Mouse (Mus musculus) cerebellum, adult 2 months (tissue): ENCODE measurements around the gene Map3k1.

Experiments
- CTCF ChIP-seq: fragments of 200-500 bp; IDR thresholded peaks from 2 replicates; pipeline ENCODE4 v1.5.1; 2011; ENCODE audit warnings: low read depth, mild to moderate bottlenecking, control low read depth, low read length, moderate library complexity, borderline replicate concordance; ENCODE audit not compliant: insufficient read depth
- POLR2A ChIP-seq: fragments of 200-500 bp; IDR thresholded peaks from 2 replicates; pipeline ENCODE4 v1.6.1; 2011; ENCODE audit warnings: low read length, control low read depth, borderline replicate concordance; ENCODE audit not compliant: insufficient read depth

DNA sequence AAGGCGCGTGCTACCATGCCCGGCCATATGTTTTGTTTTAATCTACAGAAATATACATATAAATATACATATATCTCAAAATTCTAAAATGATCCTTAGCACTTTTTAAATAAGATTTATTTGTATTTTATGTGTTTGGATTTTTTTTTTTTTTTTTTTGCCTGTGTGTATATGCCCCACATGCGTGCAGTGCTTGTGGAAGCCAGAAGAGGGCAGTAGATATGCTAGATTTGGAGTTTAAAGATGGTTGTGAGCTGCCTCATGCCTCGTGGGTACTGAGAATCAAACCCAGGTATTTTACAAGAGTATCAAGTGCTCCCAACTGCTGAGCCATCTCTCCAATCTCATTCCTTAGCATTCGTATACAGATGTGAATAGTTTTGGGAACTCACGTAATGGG lies 6.2 kb upstream of the Map3k1 start:
- TF ChIP-seq POLR2A (no peak), CTCF (no peak)
